Mouse (Mus musculus) myocyte (in vitro differentiated cells): Measurements from ENCODE around the gene Ptrh2.

ENCODE experiments used
- POLR2A ChIP-seq: IDR thresholded peaks from one replicate; pipeline ENCODE4 v1.6.1; 2011; ENCODE audit warnings: low read depth, mild to moderate bottlenecking, control low read depth, moderate library complexity; ENCODE audit not compliant: insufficient read length
- POLR2AphosphoS2 ChIP-seq: IDR thresholded peaks from one replicate; pipeline ENCODE4 v1.6.1; 2011; ENCODE audit warnings: low read depth, control low read depth; ENCODE audit not compliant: insufficient read length
- TCF3 ChIP-seq: IDR thresholded peaks from one replicate; pipeline ENCODE4 v1.6.1; 2011; ENCODE audit warnings: low read depth, control low read depth; ENCODE audit not compliant: insufficient read length

DNA sequence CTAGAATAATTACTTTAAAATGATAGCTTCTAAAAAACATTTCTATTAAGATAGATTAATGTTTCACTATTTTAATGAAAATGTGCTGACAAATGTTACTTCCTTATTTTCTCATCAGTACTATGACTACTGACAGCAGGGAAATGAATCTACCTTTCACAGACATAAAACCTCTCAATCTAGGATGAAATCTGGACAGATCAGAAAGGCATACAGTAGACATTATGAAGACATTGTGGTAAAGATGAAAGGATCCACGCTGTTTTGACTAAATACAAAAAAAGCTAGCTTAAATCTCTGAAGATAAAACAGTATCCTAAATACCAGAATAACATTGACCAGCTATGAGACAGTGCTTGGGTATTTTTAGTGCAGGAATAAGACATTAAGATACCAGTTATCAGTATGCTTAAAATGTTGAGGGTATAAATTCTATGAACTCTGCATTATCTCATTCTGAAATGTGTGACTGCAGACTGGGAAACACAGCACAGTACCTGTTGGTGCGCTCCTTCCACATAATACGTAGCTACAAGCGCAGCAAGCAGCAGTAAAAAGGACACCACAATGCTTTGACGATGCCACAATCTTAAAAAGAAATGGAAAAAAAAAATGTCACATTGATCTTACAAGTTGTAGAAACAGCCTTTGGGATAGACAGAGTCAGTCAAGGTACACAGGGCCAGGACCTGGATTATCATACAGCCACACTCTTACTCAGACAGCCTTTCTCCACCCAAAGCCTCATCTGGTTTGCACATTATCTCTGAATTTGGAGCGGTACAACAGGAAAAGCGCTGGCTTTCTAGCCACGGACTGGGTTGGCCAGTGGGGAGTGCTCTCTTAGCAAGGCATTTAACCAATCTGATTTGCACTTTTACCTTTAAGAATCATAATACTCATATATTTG, 20.5 kb upstream of the Ptrh2 start:
- no peak for TF ChIP-seq POLR2A
- TF ChIP-seq TCF3, result no peak
- TF ChIP-seq POLR2AphosphoS2, result no peak
